In the genomic region with DNA sequence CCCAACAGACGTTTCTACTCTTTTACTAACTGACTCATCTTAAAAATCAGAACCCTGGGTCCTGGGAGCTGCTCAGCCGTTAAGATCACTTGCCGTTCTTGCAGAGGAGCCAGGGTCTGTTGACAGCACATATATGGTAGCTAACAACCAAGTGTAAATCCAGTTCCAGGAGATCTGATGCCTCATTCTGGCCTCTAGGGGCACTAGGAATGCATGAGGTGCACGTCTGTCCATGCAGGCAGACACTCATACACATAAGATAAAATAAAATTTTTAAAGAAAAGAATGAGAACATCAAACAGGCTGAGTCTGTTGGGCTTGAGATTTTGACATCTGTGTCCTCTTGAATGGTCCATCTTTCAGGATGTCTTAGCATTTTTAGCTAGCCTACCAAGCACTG, we compare ENCODE assay signal across 27 mouse cellular contexts. TPM values are rescaled to one million over a fixed set of nuclear protein-coding genes. Genes with fewer than 3 reads are reported as not detected.
DNase-seq lines count a peak whose midpoint lies in the region; ATAC-seq and TF ChIP-seq lines count a peak whose summit lies in the region.
"Had no signal": no experiment of that assay in that cellular context is flagged by ENCODE, and none has a peak within 500 bp of the region (broad histone marks: within the 10 kb centered on the region; RNA-seq: fewer than 3 reads in every experiment).

No protein-coding gene starts in this region.

- no peak overlapping the region for H3K9ac ChIP-seq in midbrain, postnatal 0 days (replicated peaks; ENCODE audit: low read length, poor library complexity, severe bottlenecking)
- no peak overlapping the region for H3K9ac ChIP-seq in midbrain, embryonic 16.5 days (ENCODE audit: low read depth, low read length)
- H3K9ac ChIP-seq in forebrain, postnatal 0 days = no peak overlapping the region
- H3K9ac ChIP-seq: limb, embryonic 13.5 days; liver, embryonic 15.5 days; midbrain, embryonic 12.5 days had no signal

- no peak overlapping the region for H3K4me3 ChIP-seq in gastrocnemius, adult 2 months
- no peak overlapping the region for H3K4me3 ChIP-seq in layer of hippocampus, adult 2 months
- H3K4me3 ChIP-seq in midbrain, postnatal 0 days (ENCODE audit: low read depth, low read length) = no peak overlapping the region
- H3K4me3 ChIP-seq in midbrain, embryonic 16.5 days (ENCODE audit: low read depth, low read length) = no peak overlapping the region
- no peak overlapping the region for H3K4me3 ChIP-seq in forebrain, postnatal 0 days (ENCODE audit: low read depth, low read length)
- H3K4me3 ChIP-seq: forebrain, embryonic 10.5 days; hindbrain, embryonic 10.5 days; limb, embryonic 13.5 days; liver, embryonic 15.5 days; midbrain, embryonic 12.5 days had no signal

- H3K4me2 ChIP-seq in midbrain, postnatal 0 days (ENCODE audit: low read depth, low read length, poor library complexity, severe bottlenecking) = no peak overlapping the region
- H3K4me2 ChIP-seq in midbrain, embryonic 16.5 days (ENCODE audit: low read length) = no peak overlapping the region
- no peak overlapping the region for H3K4me2 ChIP-seq in forebrain, postnatal 0 days (ENCODE audit: low read depth)
- H3K4me2 ChIP-seq: limb, embryonic 13.5 days; liver, embryonic 15.5 days; midbrain, embryonic 12.5 days had no signal

- ATAC-seq in midbrain, postnatal 0 days (ENCODE audit: low FRiP score) = no peak
- no peak for ATAC-seq in midbrain, embryonic 16.5 days
- ATAC-seq in forebrain, postnatal 0 days = no peak
- ATAC-seq: activated CD4-positive, CD25-positive, alpha-beta regulatory T cell, adult 4 months; forebrain, embryonic 16.5 days had no signal

- peak; percentile 8; the same call in 1 of the 2 replicates for TF ChIP-seq CTCF in gastrocnemius, adult 2 months (IDR thresholded peaks at IDR 0.05)
- TF ChIP-seq CTCF in layer of hippocampus, adult 2 months (conservative IDR thresholded peaks at IDR 0.05) = peak; percentile 54
- 0 out of 2 replicates have a peak, but pooled peaks have one; percentile 15 for TF ChIP-seq CTCF in midbrain, postnatal 0 days (IDR thresholded peaks at IDR 0.05)
- TF ChIP-seq CTCF in forebrain, postnatal 0 days (IDR thresholded peaks at IDR 0.05; ENCODE audit: low read depth) = no peak

- no peak for DNase-seq in gastrocnemius, adult 2 months
- no peak for DNase-seq in gastrocnemius, adult 18-20 months (ENCODE audit: low spot score)
- DNase-seq in layer of hippocampus, adult 2 months (ENCODE audit: low spot score in 2 of 2) = no peak
- DNase-seq in layer of hippocampus, postnatal 10 days (ENCODE audit: low spot score in 2 of 2) = no peak
- no peak for DNase-seq in midbrain, postnatal 0 days (ENCODE audit: low spot score)
- no peak for DNase-seq in forebrain, postnatal 0 days
- DNase-seq: adrenal gland, adult 8-10 months; cerebellum, adult 18-20 months; cerebellum, postnatal 14 days; kidney, adult 18-20 months; kidney, postnatal 10 days; lung, postnatal 10 days; right cerebral cortex, postnatal 14 days; spleen, adult 18-20 months had no signal

- no peaks in the 10 kb centered on the region for H3K4me1 ChIP-seq in midbrain, postnatal 0 days (ENCODE audit: insufficient read depth, low read length)
- H3K4me1 ChIP-seq in midbrain, embryonic 16.5 days (ENCODE audit: control insufficient read depth, insufficient read depth, low read length) = no peaks in the 10 kb centered on the region
- H3K4me1 ChIP-seq in forebrain, postnatal 0 days (ENCODE audit: insufficient read depth) = no peaks in the 10 kb centered on the region
- H3K4me1 ChIP-seq: liver, embryonic 15.5 days; midbrain, embryonic 12.5 days had no signal

- intact Hi-C loops in gastrocnemius, adult 2 months (cut with DNase I) = no loop called here

- no peaks in the 10 kb centered on the region for H3K36me3 ChIP-seq in midbrain, postnatal 0 days (ENCODE audit: insufficient read depth, low read length)
- H3K36me3 ChIP-seq in midbrain, embryonic 16.5 days (ENCODE audit: control insufficient read depth, insufficient read depth, low read length) = no peaks in the 10 kb centered on the region
- no peaks in the 10 kb centered on the region for H3K36me3 ChIP-seq in forebrain, postnatal 0 days (ENCODE audit: insufficient read depth)
- H3K36me3 ChIP-seq: forebrain, embryonic 10.5 days; G1E; hindbrain, embryonic 10.5 days; limb, embryonic 13.5 days; liver, embryonic 15.5 days; midbrain, embryonic 12.5 days had no signal

- no peaks in the 10 kb centered on the region for H3K27me3 ChIP-seq in midbrain, postnatal 0 days (ENCODE audit: insufficient read depth, low read length)
- H3K27me3 ChIP-seq in midbrain, embryonic 16.5 days (ENCODE audit: control insufficient read depth, insufficient read depth, low read depth, low read length) = no peaks in the 10 kb centered on the region
- H3K27me3 ChIP-seq in forebrain, postnatal 0 days (ENCODE audit: insufficient read depth, low read length) = no peaks in the 10 kb centered on the region
- H3K27me3 ChIP-seq: limb, embryonic 13.5 days; liver, embryonic 15.5 days; midbrain, embryonic 12.5 days had no signal

- H3K27ac ChIP-seq in gastrocnemius, adult 2 months = no peak overlapping the region
- no peak overlapping the region for H3K27ac ChIP-seq in layer of hippocampus, adult 2 months
- H3K27ac ChIP-seq in midbrain, postnatal 0 days (ENCODE audit: low read depth, low read length) = no peak overlapping the region
- H3K27ac ChIP-seq in midbrain, embryonic 16.5 days (ENCODE audit: low read length) = no peak overlapping the region
- H3K27ac ChIP-seq in forebrain, postnatal 0 days (ENCODE audit: low read depth, low read length) = no peak overlapping the region
- H3K27ac ChIP-seq: forebrain, embryonic 10.5 days; hindbrain, embryonic 10.5 days; liver, embryonic 15.5 days; midbrain, embryonic 12.5 days had no signal

- 78% methylated on average over 4 of the region's 4 CpGs for WGBS in midbrain, postnatal 0 days
- 73% methylated on average over 4 of the region's 4 CpGs for WGBS in midbrain, embryonic 16.5 days
- WGBS in forebrain, postnatal 0 days = 74% methylated on average over 4 of the region's 4 CpGs

- H3K9me3 ChIP-seq in midbrain, postnatal 0 days (ENCODE audit: low read length) = no peaks in the 10 kb centered on the region
- no peaks in the 10 kb centered on the region for H3K9me3 ChIP-seq in midbrain, embryonic 16.5 days (replicated peaks; ENCODE audit: control insufficient read depth, low read length, poor library complexity, severe bottlenecking)
- no peaks in the 10 kb centered on the region for H3K9me3 ChIP-seq in forebrain, postnatal 0 days (ENCODE audit: low read length)
- H3K9me3 ChIP-seq: forebrain, embryonic 10.5 days; hindbrain, embryonic 10.5 days; limb, embryonic 13.5 days; liver, embryonic 15.5 days; midbrain, embryonic 12.5 days had no signal

RNA-seq across cellular contexts. Expression of gene Cpvl, which starts 48.6 kb away (rescaled TPM):
- not detected for total RNA-seq in gastrocnemius, adult 2 months (2021)
- not detected for total RNA-seq in gastrocnemius, adult 18-20 months (2021)
- not detected for total RNA-seq in layer of hippocampus, adult 2 months (2021)
- total RNA-seq in layer of hippocampus, postnatal 10 days (2021) = not detected
- total RNA-seq in midbrain, postnatal 0 days (2014; rRNA removed) = not detected in 2 replicates
- 0.10 TPM in 1 of 2 replicates, not detected in the other for polyA plus RNA-seq in midbrain, postnatal 0 days (2015; fragmentation: Nextera tagmentation; extraction: Ambion mirVana)
- polyA plus RNA-seq in midbrain, embryonic 16.5 days (2015; fragmentation: Nextera tagmentation; extraction: Ambion mirVana) = not detected in 2 replicates
- total RNA-seq in forebrain, postnatal 0 days (2014; rRNA removed) = not detected in 2 replicates
- 0.13 TPM in 1 of 2 replicates, not detected in the other for polyA plus RNA-seq in forebrain, postnatal 0 days (2015; fragmentation: Nextera tagmentation; extraction: Ambion mirVana)
- total RNA-seq: adrenal gland, adult 8-10 months; G1E; left cerebral cortex, postnatal 14 days; megakaryocyte, adult 5-6 weeks had no signal
- polyA plus RNA-seq: activated CD4-positive, CD25-positive, alpha-beta regulatory T cell, adult 4 months; forebrain, embryonic 10.5 days; forebrain, embryonic 16.5 days; G1E; heart, embryonic 16.5 days; liver, embryonic 15.5 days; midbrain, embryonic 12.5 days; neural tube, embryonic 11.5 days had no signal
